Mouse (Mus musculus) C2C12 (cell line): ENCODE results near the gene Tmem234. TPM values are rescaled to one million over a fixed set of nuclear protein-coding genes. Genes with fewer than 3 reads are reported as not detected.

Experiments
- H3K27me3 ChIP-seq: one replicate; pipeline ENCODE4 v1.6.1; 2011; ENCODE audit not compliant: control insufficient read depth, insufficient read depth, insufficient read length
- H3K36me3 ChIP-seq: one replicate; pipeline ENCODE4 v1.6.1; 2011; ENCODE audit not compliant: control insufficient read depth, insufficient read depth
- H3K4me3 ChIP-seq: one replicate; pipeline ENCODE4 v1.5.1; 2011; ENCODE audit warnings: mild to moderate bottlenecking, control low read depth; ENCODE audit not compliant: poor library complexity, insufficient read depth, severe bottlenecking
- H3K79me2 ChIP-seq: one replicate; pipeline ENCODE4 v1.6.1; 2011; ENCODE audit not compliant: control insufficient read depth, insufficient read depth
- H3K79me3 ChIP-seq: one replicate; pipeline ENCODE4 v1.6.1; 2011; ENCODE audit warnings: low read depth, control low read depth
- H3ac ChIP-seq: one replicate; pipeline ENCODE3; 2011; ENCODE audit warnings: low read depth; ENCODE audit not compliant: control insufficient read depth, insufficient read length
- CEBPB ChIP-seq: IDR thresholded peaks from one replicate; pipeline ENCODE4 v1.6.1; 2011; ENCODE audit warnings: low read depth, mild to moderate bottlenecking, control low read depth, moderate library complexity
- CTCF ChIP-seq: IDR thresholded peaks from one replicate; pipeline ENCODE4 v1.5.1; 2011; ENCODE audit not compliant: control insufficient read depth, insufficient read depth, insufficient read length
- FOSL1 ChIP-seq: IDR thresholded peaks from one replicate; pipeline ENCODE4 v1.8.0; 2011; ENCODE audit warnings: mild to moderate bottlenecking, low read length; ENCODE audit not compliant: poor library complexity, insufficient read depth, severe bottlenecking
- MAX ChIP-seq: IDR thresholded peaks from one replicate; pipeline ENCODE4 v1.6.1; 2011; ENCODE audit warnings: mild to moderate bottlenecking, control low read depth
- MYOD1 ChIP-seq: IDR thresholded peaks from one replicate; pipeline ENCODE4 v1.6.1; 2011; ENCODE audit warnings: low read depth; ENCODE audit not compliant: control insufficient read depth, insufficient read length
- MYOG ChIP-seq: IDR thresholded peaks from one replicate; pipeline ENCODE4 v1.6.1; 2011; ENCODE audit not compliant: control insufficient read depth, insufficient read length; ENCODE audit errors: extremely low read depth
- USF1 ChIP-seq: IDR thresholded peaks from one replicate; pipeline ENCODE4 v1.6.1; 2011; ENCODE audit warnings: low read depth, mild to moderate bottlenecking, control low read depth, moderate library complexity
- polyA plus RNA-seq: library from polyadenylated mRNA; unstranded; fragments of >200 nt; fragmentation: generic; extraction: Trizol; gene quantifications from one replicate; pipeline ENCODE4 v1.2.1, GENCODE M21; 2012; ENCODE audit warnings: missing spikeins

The Tmem234 gene
- polyA plus RNA-seq, 1 experiment: 218 TPM

- Histone ChIP-seq H3K27me3 (peaks cover 4% of the 10 kb centered on the region), H3K79me2 (no peaks in the 10 kb centered on the region), H3ac (no peak overlapping the region), H3K79me3 (no peaks in the 10 kb centered on the region), H3K4me3 (no peak overlapping the region), H3K36me3 (no peaks in the 10 kb centered on the region)
- TF ChIP-seq CEBPB (no peak), USF1 (no peak), FOSL1 (no peak), MAX (no peak), MYOD1 (no peak), MYOG (no peak), CTCF (no peak)
These were observed 43.1 kb upstream of the Tmem234 start for GRCm38 (mm10) chr4:129557256-129557808.

GRCm38 (mm10) chr4:129558321-129558955, 42.0 kb upstream of the Tmem234 start:
- Histone ChIP-seq H3K79me2 (no peaks in the 10 kb centered on the region), H3K36me3 (no peaks in the 10 kb centered on the region)
- no peak for TF ChIP-seq USF1
- TF ChIP-seq FOSL1: no peak
- no peak for TF ChIP-seq MYOD1
- no peak for TF ChIP-seq CEBPB
- no peak for TF ChIP-seq MAX
- no peak for TF ChIP-seq MYOG
- no peak for TF ChIP-seq CTCF

GRCm38 (mm10) chr4:129561184-129561583, 39.3 kb upstream of the Tmem234 start:
- TF ChIP-seq MYOD1 (no peak), MAX (no peak), USF1 (no peak), FOSL1 (no peak), CTCF (no peak)
- Histone ChIP-seq H3K27me3 (no peaks in the 10 kb centered on the region), H3K79me2 (no peaks in the 10 kb centered on the region), H3ac (no peak overlapping the region), H3K36me3 (no peaks in the 10 kb centered on the region), H3K79me3 (no peaks in the 10 kb centered on the region), H3K4me3 (no peak overlapping the region)

More at GRCm38 (mm10) chr4:129558321-129558955, 42.0 kb upstream of the Tmem234 start:
- no peaks in the 10 kb centered on the region for H3K79me3 ChIP-seq
- H3K27me3 ChIP-seq: no peaks in the 10 kb centered on the region
- H3ac ChIP-seq: no peak overlapping the region
- no peak overlapping the region for H3K4me3 ChIP-seq

- no peak overlapping the region for H3K4me3 ChIP-seq
- H3K79me3 ChIP-seq: no peaks in the 10 kb centered on the region
- H3K27me3 ChIP-seq: no peaks in the 10 kb centered on the region
- H3K36me3 ChIP-seq: no peaks in the 10 kb centered on the region
- TF ChIP-seq CTCF (no peak), MYOG (no peak)
- no peaks in the 10 kb centered on the region for H3K79me2 ChIP-seq
- H3ac ChIP-seq: no peak overlapping the region
These were observed 36.8 kb upstream of the Tmem234 start for GRCm38 (mm10) chr4:129563718-129564117.

- no peaks in the 10 kb centered on the region for H3K36me3 ChIP-seq
- H3ac ChIP-seq: no peak overlapping the region
- no peaks in the 10 kb centered on the region for H3K79me2 ChIP-seq
- TF ChIP-seq MYOD1 (no peak), USF1 (no peak), MYOG (no peak), FOSL1 (no peak), CEBPB (no peak), MAX (no peak), CTCF (no peak)
- no peak overlapping the region for H3K4me3 ChIP-seq
- H3K79me3 ChIP-seq: no peaks in the 10 kb centered on the region
- H3K27me3 ChIP-seq: no peaks in the 10 kb centered on the region
These were observed 35.3 kb upstream of the Tmem234 start for GRCm38 (mm10) chr4:129565139-129565538.

- H3ac ChIP-seq: no peak overlapping the region
- no peaks in the 10 kb centered on the region for H3K79me3 ChIP-seq
- no peaks in the 10 kb centered on the region for H3K79me2 ChIP-seq
- H3K27me3 ChIP-seq: no peaks in the 10 kb centered on the region
- no peak overlapping the region for H3K4me3 ChIP-seq
- no peaks in the 10 kb centered on the region for H3K36me3 ChIP-seq
- TF ChIP-seq MAX: no peak
- no peak for TF ChIP-seq FOSL1
- no peak for TF ChIP-seq MYOG
- no peak for TF ChIP-seq MYOD1
- no peak for TF ChIP-seq CEBPB
- no peak for TF ChIP-seq USF1
- no peak for TF ChIP-seq CTCF
These were observed 32.1 kb upstream of the Tmem234 start for GRCm38 (mm10) chr4:129568366-129568765.
